Mouse (Mus musculus): ENCODE measurements around the gene Cntfr. TPM values are rescaled to one million over a fixed set of nuclear protein-coding genes. Genes with fewer than 3 reads are reported as not detected.
"Not testable (repeated sequence)": the region's sequence is repeated elsewhere in the genome, so short reads cannot be mapped to it uniquely, and the experiment has no call there.

The Cntfr gene
- polyA plus RNA-seq (2015; fragmentation: Nextera tagmentation; extraction: Ambion mirVana): 4.3 and 5.9 TPM in 2 replicates

GRCm38 (mm10) chr4:41696930-41697841, at the start of gene Cntfr:
Cntfr (minus strand) TSS chr4:41697089.
- not testable (repeated sequence) for H3K27me3 ChIP-seq (ENCODE audit: control insufficient read depth, insufficient read depth, low read length); H3K4me3 ChIP-seq (ENCODE audit: low read depth, low read length); H3K36me3 ChIP-seq (ENCODE audit: control insufficient read depth, insufficient read depth, low read length); H3K9me3 ChIP-seq (ENCODE audit: control insufficient read depth, low read length); H3K4me2 ChIP-seq (replicated peaks; ENCODE audit: low read depth); ATAC-seq (ENCODE audit: low FRiP score, low TSS enrichment); H3K9ac ChIP-seq (ENCODE audit: low read length); H3K4me1 ChIP-seq (replicated peaks; ENCODE audit: control insufficient read depth, insufficient read depth); H3K27ac ChIP-seq (replicated peaks)
- TF ChIP-seq CTCF (IDR thresholded peaks at IDR 0.05; ENCODE audit: low read depth): peak; percentile 75
- 16% methylated on average over 31 of the region's 40 CpGs for WGBS
- peak; percentile 77 for DNase-seq (ENCODE audit: low spot score)

- Histone ChIP-seq H3K27me3 (ENCODE audit: control insufficient read depth, insufficient read depth, low read length) (no peaks in the 10 kb centered on the region), H3K27ac (replicated peaks) (no peak overlapping the region)
- ATAC-seq (ENCODE audit: low FRiP score, low TSS enrichment): no peak
Observed at GRCm38 (mm10) chr4:41745021-41745420, 48.1 kb upstream of the Cntfr start.

GRCm38 (mm10) chr4:41744131-41744530, 47.2 kb upstream of the Cntfr start:
- Histone ChIP-seq H3K9ac (ENCODE audit: low read length) (no peak overlapping the region), H3K27ac (replicated peaks) (no peak overlapping the region), H3K4me1 (replicated peaks; ENCODE audit: control insufficient read depth, insufficient read depth) (peaks cover 4% of the 10 kb centered on the region; the same call in 1 of the 2 replicates), H3K9me3 (ENCODE audit: control insufficient read depth, low read length) (no peaks in the 10 kb centered on the region), H3K4me2 (replicated peaks; ENCODE audit: low read depth) (no peak overlapping the region), H3K27me3 (ENCODE audit: control insufficient read depth, insufficient read depth, low read length) (no peaks in the 10 kb centered on the region), H3K4me3 (ENCODE audit: low read depth, low read length) (no peak overlapping the region), H3K36me3 (ENCODE audit: control insufficient read depth, insufficient read depth, low read length) (no peaks in the 10 kb centered on the region)
- DNase-seq (ENCODE audit: low spot score) (no peak), ATAC-seq (ENCODE audit: low FRiP score, low TSS enrichment) (no peak)
- 58% methylated on average over 2 of the region's 2 CpGs for WGBS
- no peak for TF ChIP-seq CTCF (IDR thresholded peaks at IDR 0.05; ENCODE audit: low read depth)
- no peak for TF ChIP-seq EP300 (optimal IDR thresholded peaks at IDR 0.05)

More at GRCm38 (mm10) chr4:41745021-41745420, 48.1 kb upstream of the Cntfr start:
- Histone ChIP-seq H3K9me3 (ENCODE audit: control insufficient read depth, low read length) (no peaks in the 10 kb centered on the region), H3K4me3 (ENCODE audit: low read depth, low read length) (no peak overlapping the region), H3K4me2 (replicated peaks; ENCODE audit: low read depth) (no peak overlapping the region), H3K36me3 (ENCODE audit: control insufficient read depth, insufficient read depth, low read length) (no peaks in the 10 kb centered on the region), H3K4me1 (replicated peaks; ENCODE audit: control insufficient read depth, insufficient read depth) (peaks cover 4% of the 10 kb centered on the region; the same call in 1 of the 2 replicates), H3K9ac (ENCODE audit: low read length) (no peak overlapping the region)
- TF ChIP-seq EP300 (optimal IDR thresholded peaks at IDR 0.05) (no peak), CTCF (IDR thresholded peaks at IDR 0.05; ENCODE audit: low read depth) (no peak)
- DNase-seq (ENCODE audit: low spot score): no peak
- 83% methylated on average over 1 of the region's 1 CpGs for WGBS

GRCm38 (mm10) chr4:41741158-41741560, 44.3 kb upstream of the Cntfr start:
- peaks cover 4% of the 10 kb centered on the region; the same call in 1 of the 2 replicates for H3K4me1 ChIP-seq (replicated peaks; ENCODE audit: control insufficient read depth, insufficient read depth)
- WGBS: under 1% methylated on average over 27 of the region's 27 CpGs
- peak overlapping the region; percentile 94 for H3K4me2 ChIP-seq (replicated peaks; ENCODE audit: low read depth)
- no peak for TF ChIP-seq EP300 (optimal IDR thresholded peaks at IDR 0.05)
- TF ChIP-seq CTCF (IDR thresholded peaks at IDR 0.05; ENCODE audit: low read depth): peak; percentile 51
- peak overlapping the region; percentile 56 for H3K27ac ChIP-seq (replicated peaks)
- ATAC-seq (ENCODE audit: low FRiP score, low TSS enrichment) (peak; percentile 94), DNase-seq (ENCODE audit: low spot score) (peak; percentile 93)
- H3K36me3 ChIP-seq (ENCODE audit: control insufficient read depth, insufficient read depth, low read length): peaks cover 4% of the 10 kb centered on the region; the same call in 1 of the 2 replicates
- peak overlapping the region; percentile 57 for H3K9ac ChIP-seq (ENCODE audit: low read length)
- no peaks in the 10 kb centered on the region for H3K27me3 ChIP-seq (ENCODE audit: control insufficient read depth, insufficient read depth, low read length)
- H3K4me3 ChIP-seq (ENCODE audit: low read depth, low read length): peak overlapping the region; percentile 59
- H3K9me3 ChIP-seq (ENCODE audit: control insufficient read depth, low read length): no peaks in the 10 kb centered on the region

GRCm38 (mm10) chr4:41740380-41741157, 43.7 kb upstream of the Cntfr start:
- WGBS: 1% methylated on average over 46 of the region's 48 CpGs
- Histone ChIP-seq H3K4me2 (replicated peaks; ENCODE audit: low read depth) (peak overlapping the region; percentile 94), H3K9me3 (ENCODE audit: control insufficient read depth, low read length) (no peaks in the 10 kb centered on the region), H3K9ac (ENCODE audit: low read length) (peak overlapping the region; percentile 57), H3K36me3 (ENCODE audit: control insufficient read depth, insufficient read depth, low read length) (peaks cover 4% of the 10 kb centered on the region; the same call in 1 of the 2 replicates), H3K4me3 (ENCODE audit: low read depth, low read length) (peak overlapping the region; percentile 59), H3K27ac (replicated peaks) (peak overlapping the region; percentile 56), H3K27me3 (ENCODE audit: control insufficient read depth, insufficient read depth, low read length) (no peaks in the 10 kb centered on the region), H3K4me1 (replicated peaks; ENCODE audit: control insufficient read depth, insufficient read depth) (peaks cover 4% of the 10 kb centered on the region; the same call in 1 of the 2 replicates)
- TF ChIP-seq EP300 (optimal IDR thresholded peaks at IDR 0.05): no peak
- peak; percentile 34; the same call in 1 of the 2 replicates for TF ChIP-seq CTCF (IDR thresholded peaks at IDR 0.05; ENCODE audit: low read depth)
- ATAC-seq (ENCODE audit: low FRiP score, low TSS enrichment) (peak; percentile 73), DNase-seq (ENCODE audit: low spot score) (peak; percentile 71)
